Mouse (Mus musculus) embryonic facial prominence, embryonic 11.5 days (tissue): Measurements from ENCODE around the gene Pitpnm3. TPM values are rescaled to one million over a fixed set of nuclear protein-coding genes. Genes with fewer than 3 reads are reported as not detected.
A peak's percentile ranks its signal among the peaks of the same experiment; 100 is the strongest.

Experiments
- ATAC-seq: fragments of 200-750 bp; cut with Nextera tagmentation; replicated peaks from 2 replicates; pipeline ENCODE4 v1.8.0; 2017; ENCODE audit warnings: low read depth; ENCODE audit not compliant: insufficient number of reproducible peaks, low FRiP score, low TSS enrichment
- DNase-seq: peaks from one replicate; pipeline ENCODE4 v3.0.0-alpha.2; 2015; ENCODE audit warnings: low spot score
- H3K27ac ChIP-seq: fragments of 300-500 bp; sonication (generic); replicated peaks from 2 replicates; pipeline ENCODE4 v1.5.1; 2014; ENCODE audit warnings: mild to moderate bottlenecking, low read depth, low read length, control low read depth
- H3K27me3 ChIP-seq: fragments of 300-500 bp; sonication (generic); 2 replicates; pipeline ENCODE4 v1.6.1; 2014; ENCODE audit warnings: mild to moderate bottlenecking, low read length, moderate library complexity, mixed read lengths; ENCODE audit not compliant: control insufficient read depth, insufficient read depth
- H3K36me3 ChIP-seq: fragments of 300-500 bp; sonication (generic); replicated peaks from 2 replicates; pipeline ENCODE4 v1.6.1; 2014; ENCODE audit warnings: low read depth, mild to moderate bottlenecking, low read length, moderate library complexity, mixed read lengths; ENCODE audit not compliant: control insufficient read depth, insufficient read depth
- H3K4me1 ChIP-seq: fragments of 300-500 bp; sonication (generic); 2 replicates; pipeline ENCODE4 v1.6.1; 2014; ENCODE audit warnings: low read length, mixed read lengths; ENCODE audit not compliant: control insufficient read depth, insufficient read depth
- H3K4me2 ChIP-seq: fragments of 300-500 bp; sonication (generic); 2 replicates; pipeline ENCODE4 v1.6.1; 2014; ENCODE audit warnings: low read depth, mild to moderate bottlenecking, control low read depth, low read length, moderate library complexity
- H3K4me3 ChIP-seq: fragments of 300-500 bp; sonication (generic); 2 replicates; pipeline ENCODE4 v1.5.1; 2014; ENCODE audit warnings: low read depth, low read length, control low read depth
- H3K9ac ChIP-seq: fragments of 300-500 bp; sonication (generic); replicated peaks from 2 replicates; pipeline ENCODE4 v1.6.1; 2014; ENCODE audit warnings: mild to moderate bottlenecking, control low read depth, low read length
- H3K9me3 ChIP-seq: fragments of 300-500 bp; sonication (generic); replicated peaks from 2 replicates; pipeline ENCODE4 v1.6.1; 2016; ENCODE audit warnings: mild to moderate bottlenecking, low read length, inconsistent platforms, mixed read lengths; ENCODE audit not compliant: control insufficient read depth
- WGBS: fragments of 180-500 bp; shearing (Covaris S2); extraction: QIAGEN DNeasy Blood & Tissue Kit; methylation state at CpG from one replicate; pipeline ENCODE4 v1.1.7; 2014; 5-methylcytosine and 5-hydroxymethylcytosine counted together
- polyA plus RNA-seq: library from polyadenylated mRNA; unstranded; fragments of >200 nt; fragmentation: Nextera tagmentation; extraction: Ambion mirVana; gene quantifications from 2 replicates; pipeline ENCODE4 v1.2.1, GENCODE M21; 2014

Gene Pitpnm3
- 0.18 and 0.34 TPM in 2 replicates for polyA plus RNA-seq

GRCm38 (mm10) chr11:72135383-72136158, at the start of gene Pitpnm3:
Gene Pitpnm3 (minus strand): TSS chr11:72135778.
- ATAC-seq, result no peak
- H3K9ac ChIP-seq, result peak within 1 kb of the TSS; percentile 60
- H3K27ac ChIP-seq, result no peak within 1 kb of the TSS
- H3K4me1 ChIP-seq, result no peaks in the 10 kb centered on the region
- H3K9me3 ChIP-seq, result no peaks in the 10 kb centered on the region
- H3K4me3 ChIP-seq, result peak within 1 kb of the TSS; percentile 66
- H3K36me3 ChIP-seq, result no peaks in the 10 kb centered on the region
- peak; percentile 34 for DNase-seq
- peak within 1 kb of the TSS; percentile 99 for H3K4me2 ChIP-seq
- H3K27me3 ChIP-seq, result peaks cover 33% of the 10 kb centered on the region
- WGBS, result under 1% methylated on average over 79 of the region's 107 CpGs

GRCm38 (mm10) chr11:72184252-72184651, 48.7 kb upstream of the Pitpnm3 start:
- no peak overlapping the region for H3K27ac ChIP-seq
- H3K9me3 ChIP-seq, result no peaks in the 10 kb centered on the region
- H3K4me3 ChIP-seq, result no peak overlapping the region
- DNase-seq, result no peak
- no peaks in the 10 kb centered on the region for H3K27me3 ChIP-seq
- H3K4me1 ChIP-seq, result no peaks in the 10 kb centered on the region
- ATAC-seq, result no peak
- 85% methylated on average over 4 of the region's 4 CpGs for WGBS
- H3K9ac ChIP-seq, result no peak overlapping the region
- no peak overlapping the region for H3K4me2 ChIP-seq
- no peaks in the 10 kb centered on the region; the same call in 1 of the 2 replicates for H3K36me3 ChIP-seq

GRCm38 (mm10) chr11:72181136-72181535, 45.6 kb upstream of the Pitpnm3 start:
- no peak overlapping the region for H3K9ac ChIP-seq
- H3K36me3 ChIP-seq, result no peaks in the 10 kb centered on the region
- no peak for ATAC-seq
- H3K27ac ChIP-seq, result no peak overlapping the region
- no peaks in the 10 kb centered on the region for H3K27me3 ChIP-seq
- 93% methylated on average over 4 of the region's 4 CpGs for WGBS
- H3K4me2 ChIP-seq, result no peak overlapping the region
- no peaks in the 10 kb centered on the region for H3K4me1 ChIP-seq
- H3K9me3 ChIP-seq, result no peaks in the 10 kb centered on the region
- DNase-seq, result no peak
- H3K4me3 ChIP-seq, result no peak overlapping the region

GRCm38 (mm10) chr11:72180556-72180955, 45.0 kb upstream of the Pitpnm3 start:
- ATAC-seq, result no peak
- H3K36me3 ChIP-seq, result no peaks in the 10 kb centered on the region
- no peak overlapping the region for H3K27ac ChIP-seq
- H3K4me3 ChIP-seq, result no peak overlapping the region
- no peaks in the 10 kb centered on the region for H3K4me1 ChIP-seq
- no peaks in the 10 kb centered on the region for H3K27me3 ChIP-seq
- H3K9ac ChIP-seq, result no peak overlapping the region
- no peak overlapping the region for H3K4me2 ChIP-seq
- H3K9me3 ChIP-seq, result no peaks in the 10 kb centered on the region
- DNase-seq, result no peak
- 89% methylated on average over 5 of the region's 5 CpGs for WGBS

GRCm38 (mm10) chr11:72176553-72176952, 41.0 kb upstream of the Pitpnm3 start:
- WGBS, result 50% methylated on average over 3 of the region's 3 CpGs
- ATAC-seq (no peak), DNase-seq (no peak)
- no peaks in the 10 kb centered on the region for H3K9me3 ChIP-seq
- H3K4me2 ChIP-seq, result no peak overlapping the region
- H3K4me1 ChIP-seq, result no peaks in the 10 kb centered on the region
- no peak overlapping the region for H3K9ac ChIP-seq
- H3K27ac ChIP-seq, result no peak overlapping the region
- H3K27me3 ChIP-seq, result no peaks in the 10 kb centered on the region
- H3K36me3 ChIP-seq, result no peaks in the 10 kb centered on the region; the same call in 1 of the 2 replicates
- no peak overlapping the region for H3K4me3 ChIP-seq

- WGBS, result 81% methylated on average over 5 of the region's 5 CpGs
Observed at GRCm38 (mm10) chr11:72175966-72176365, 40.4 kb upstream of the Pitpnm3 start.

GRCm38 (mm10) chr11:72174721-72175120, 39.1 kb upstream of the Pitpnm3 start:
- Histone ChIP-seq H3K4me3 (no peak overlapping the region), H3K27me3 (no peaks in the 10 kb centered on the region), H3K4me2 (no peak overlapping the region), H3K9me3 (no peaks in the 10 kb centered on the region), H3K36me3 (no peaks in the 10 kb centered on the region; the same call in 1 of the 2 replicates), H3K27ac (no peak overlapping the region), H3K9ac (no peak overlapping the region), H3K4me1 (no peaks in the 10 kb centered on the region)
- WGBS, result 93% methylated on average over 6 of the region's 6 CpGs
- ATAC-seq (no peak), DNase-seq (no peak)

More at GRCm38 (mm10) chr11:72175966-72176365, 40.4 kb upstream of the Pitpnm3 start:
- Histone ChIP-seq H3K9me3 (no peaks in the 10 kb centered on the region), H3K4me3 (no peak overlapping the region), H3K27ac (no peak overlapping the region), H3K36me3 (no peaks in the 10 kb centered on the region; the same call in 1 of the 2 replicates), H3K27me3 (no peaks in the 10 kb centered on the region), H3K4me2 (no peak overlapping the region), H3K9ac (no peak overlapping the region), H3K4me1 (no peaks in the 10 kb centered on the region)
- no peak for ATAC-seq
- no peak for DNase-seq

- no peak for DNase-seq
- Histone ChIP-seq H3K4me1 (no peaks in the 10 kb centered on the region), H3K4me3 (no peak overlapping the region), H3K27me3 (no peaks in the 10 kb centered on the region), H3K9ac (no peak overlapping the region), H3K36me3 (no peaks in the 10 kb centered on the region; the same call in 1 of the 2 replicates), H3K9me3 (no peaks in the 10 kb centered on the region), H3K27ac (no peak overlapping the region), H3K4me2 (no peak overlapping the region)
- no peak for ATAC-seq
- WGBS, result 88% methylated on average over 5 of the region's 5 CpGs
Observed at GRCm38 (mm10) chr11:72173506-72173905, 37.9 kb upstream of the Pitpnm3 start.
